17 mouse cellular contexts compared by ENCODE assay signal in the genomic region with DNA sequence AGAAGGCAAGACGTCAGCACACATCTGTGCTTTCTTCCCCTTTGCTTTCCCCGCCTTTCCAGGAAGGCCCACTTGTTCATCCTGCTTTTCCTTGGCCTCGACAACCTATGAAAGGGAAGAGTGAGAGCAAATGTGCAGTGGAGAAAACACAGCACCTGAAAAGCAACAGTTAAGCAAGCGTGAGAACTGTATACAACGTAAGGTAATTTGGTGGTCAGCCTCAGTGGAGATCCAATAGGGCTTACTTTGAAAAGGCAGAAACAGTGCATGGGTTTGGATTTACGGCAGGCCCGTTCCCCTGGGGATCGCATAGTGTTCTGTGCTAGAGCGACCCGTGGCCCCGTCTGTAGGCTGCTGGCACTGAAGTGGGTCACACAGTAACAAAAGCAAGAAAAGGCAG. TPM values are rescaled to one million over a fixed set of nuclear protein-coding genes. Genes with fewer than 3 reads are reported as not detected.
"Had no signal": no experiment of that assay in that cellular context is flagged by ENCODE, and none has a peak within 500 bp of the region (broad histone marks: within the 10 kb centered on the region; RNA-seq: fewer than 3 reads in every experiment).

No protein-coding gene starts in this region.

- DNase-seq: right cerebral cortex, adult 18-20 months; right cerebral cortex, postnatal 14 days; right cerebral cortex, postnatal 25 days; right cerebral cortex, postnatal 4 days; spleen, adult 18-20 months; thymus, adult 18-20 months; thymus, adult 2 months; thymus, postnatal 14 days; thymus, postnatal 25 days; thymus, postnatal 36 days; thymus, postnatal 4 days had no signal

- H3K36me3 ChIP-seq: neural tube, embryonic 15.5 days had no signal

- H3K4me1 ChIP-seq: neural tube, embryonic 13.5 days; neural tube, embryonic 15.5 days; stomach, embryonic 15.5 days had no signal

- H3K4me2 ChIP-seq: neural tube, embryonic 13.5 days; neural tube, embryonic 15.5 days; stomach, embryonic 15.5 days had no signal

- H3K27ac ChIP-seq: neural tube, embryonic 13.5 days; neural tube, embryonic 15.5 days; stomach, embryonic 15.5 days; stomach, postnatal 0 days had no signal

- H3K9me3 ChIP-seq: neural tube, embryonic 13.5 days; neural tube, embryonic 15.5 days; stomach, embryonic 15.5 days had no signal

- H3K27me3 ChIP-seq: neural tube, embryonic 13.5 days; neural tube, embryonic 15.5 days; stomach, embryonic 15.5 days had no signal

- H3K4me3 ChIP-seq: neural tube, embryonic 13.5 days; neural tube, embryonic 15.5 days; stomach, embryonic 15.5 days had no signal

- H3K9ac ChIP-seq: neural tube, embryonic 13.5 days; neural tube, embryonic 15.5 days; stomach, embryonic 15.5 days had no signal

RNA-seq across cellular contexts. Expression of gene Gjd3, which starts 16.4 kb away (rescaled TPM):
- total RNA-seq: neutrophil, adult 5-6 weeks had no signal
- polyA plus RNA-seq: stomach, embryonic 14.5 days had no signal
